Mouse (Mus musculus) Patski (cell line): ENCODE measurements around the gene Olfr851. TPM values are rescaled to one million over a fixed set of nuclear protein-coding genes. Genes with fewer than 3 reads are reported as not detected.

Source experiments
- ATAC-seq: fragments of 100-300 bp; one replicate; pipeline ENCODE4 v1.8.0; 2021
- CTCF ChIA-PET: fragments of 350-600 bp; sonication (Branson Sonifier 250); formaldehyde crosslinking; loops from one replicate; lab custom pipeline; 2022; ENCODE audit warnings: inconsistent platforms; lab: Charles Lee
- POLR2A ChIA-PET: fragments of 350-600 bp; sonication (Branson Sonifier 250); formaldehyde crosslinking; loops from one replicate; lab custom pipeline; 2022; ENCODE audit warnings: antibody characterized with exemption, inconsistent platforms; lab: Charles Lee
- DNase-seq: peaks from one replicate; pipeline ENCODE4 v3.0.0-alpha.2; 2011; ENCODE audit warnings: low read depth, low spot score
- H3K27me3 ChIP-seq: fragments of 371-371 bp; one replicate; pipeline ENCODE4 v1.5.1; 2021
- CTCF ChIP-seq: fragments of 100-300 bp; IDR thresholded peaks from one replicate; pipeline ENCODE4 v1.5.1; 2021
- in situ Hi-C: fragments of 300-500 bp; cut with MboI; formaldehyde crosslinking; loops from 3 replicates; pipeline ENCODE4 v1.11.1; 2018; ENCODE audit warnings: low pct_unique_long_range_greater_than_20kb, mixed read lengths
- polyA plus RNA-seq: library from polyadenylated mRNA; unstranded; gene quantifications from one replicate; pipeline ENCODE4 v1.2.3, GENCODE M21; 2021

Olfr851 gene
- polyA plus RNA-seq, result not detected

GRCm38 (mm10) chr9:19492995-19493394, at the start of gene Olfr851:
Gene Olfr851 (plus strand): TSS chr9:19493295.
- no peaks in the 10 kb centered on the region for H3K27me3 ChIP-seq
- in situ Hi-C loops, result no loop called here
- ChIA-PET POLR2A (no interaction called here), CTCF (no interaction called here)
- no peak for TF ChIP-seq CTCF
- DNase-seq (no peak), ATAC-seq (no peak)

- H3K27me3 ChIP-seq, result no peaks in the 10 kb centered on the region
- DNase-seq (no peak), ATAC-seq (no peak)
- POLR2A ChIA-PET, result no interaction called here
- CTCF ChIA-PET, result no interaction called here
- in situ Hi-C loops, result no loop called here
- no peak for TF ChIP-seq CTCF
Measured at GRCm38 (mm10) chr9:19478148-19478547, 14.9 kb upstream of the Olfr851 start, which contains the start of gene Olfr850. Gene Olfr850 (minus strand): TSS chr9:19478248.

DNA sequence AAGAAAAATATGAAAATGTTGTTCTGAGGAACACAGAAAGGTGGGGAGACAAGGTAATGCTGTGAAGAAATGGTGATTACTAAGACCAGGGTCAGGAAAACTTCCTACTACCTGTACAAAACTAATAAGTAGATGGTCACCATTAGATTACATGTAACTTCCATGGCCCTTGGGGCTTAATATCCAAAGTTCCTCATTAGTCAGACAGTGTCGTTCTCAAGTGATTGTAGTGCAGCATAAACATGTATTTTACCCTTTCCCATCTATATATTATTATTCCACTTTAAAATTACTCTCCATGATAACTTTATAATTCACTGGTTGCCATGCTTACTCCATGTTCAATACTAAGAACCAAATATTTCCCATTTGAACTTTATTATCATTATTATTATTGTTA, 47.9 kb downstream of the Olfr851 start, which contains the start of gene Olfr853:
Gene Olfr853, minus strand, starts transcription at position 101 of the 400 bp plus-strand sequence.
- POLR2A ChIA-PET, result no interaction called here
- ATAC-seq (no peak), DNase-seq (no peak)
- in situ Hi-C loops, result no loop called here
- CTCF ChIA-PET, result no interaction called here
- no peak for TF ChIP-seq CTCF
- H3K27me3 ChIP-seq, result no peaks in the 10 kb centered on the region

Other genes with a start within 250 kb of the Olfr851 start
- not detected for gene Olfr843, start 241.3 kb upstream of the Olfr851 start, polyA plus RNA-seq
- gene Olfr844, start 176.9 kb upstream of the Olfr851 start, polyA plus RNA-seq, result not detected
- not detected for gene Olfr845, start 156.8 kb upstream of the Olfr851 start, polyA plus RNA-seq
- not detected for gene Olfr846, start 129.3 kb upstream of the Olfr851 start, polyA plus RNA-seq
- not detected for gene Olfr847, start 114.6 kb upstream of the Olfr851 start, polyA plus RNA-seq
- not detected for gene Olfr849, start 53.0 kb upstream of the Olfr851 start, polyA plus RNA-seq
- not detected for gene Olfr850, start 15.0 kb upstream of the Olfr851 start, polyA plus RNA-seq
- gene Olfr853, start 47.8 kb downstream of the Olfr851 start, polyA plus RNA-seq, result not detected
- gene Olfr854, start 74.1 kb downstream of the Olfr851 start, polyA plus RNA-seq, result not detected
- not detected for gene Olfr855, start 89.3 kb downstream of the Olfr851 start, polyA plus RNA-seq
- gene Zfp317, start 128.8 kb downstream of the Olfr851 start, polyA plus RNA-seq, result 20.9 TPM
- gene Olfr857, start 216.1 kb downstream of the Olfr851 start, polyA plus RNA-seq, result not detected